Mouse (Mus musculus) lung, adult 2 months (tissue): Measurements from ENCODE around the gene Sqor. TPM values are rescaled to one million over a fixed set of nuclear protein-coding genes. Genes with fewer than 3 reads are reported as not detected.

ENCODE experiments used
- DNase-seq: peaks from one replicate; pipeline ENCODE4 v3.0.0; 2022
- H3K4me1 ChIP-seq: fragments of 200-500 bp; 2 replicates; pipeline ENCODE4 v1.6.1; 2011; ENCODE audit warnings: low read length; ENCODE audit not compliant: control insufficient read depth, insufficient read depth
- H3K4me3 ChIP-seq: fragments of 200-500 bp; replicated peaks from 2 replicates; pipeline ENCODE3; 2011; ENCODE audit warnings: low read depth, mild to moderate bottlenecking, control low read depth, low read length; ENCODE audit errors: extremely low read depth
- CTCF ChIP-seq: fragments of 200-500 bp; IDR thresholded peaks from 2 replicates; pipeline ENCODE4 v1.5.1; 2011; ENCODE audit warnings: mild to moderate bottlenecking, low read length, control low read depth; ENCODE audit not compliant: insufficient read depth
- POLR2A ChIP-seq: fragments of 200-500 bp; IDR thresholded peaks from 2 replicates; pipeline ENCODE4 v1.6.1; 2011; ENCODE audit warnings: low read depth, mild to moderate bottlenecking, control low read depth, low read length, borderline replicate concordance; ENCODE audit errors: extremely low read depth
- WGBS: fragments of 180-500 bp; shearing (Covaris S2); methylation state at CpG from one replicate; pipeline ENCODE4 v1.1.7; 2018; 5-methylcytosine and 5-hydroxymethylcytosine counted together
- polyA plus RNA-seq: library from polyadenylated mRNA; depleted of rRNA; stranded (reverse); fragments of >200 nt; gene quantifications from 2 replicates; pipeline ENCODE4 v1.2.3, GENCODE M21; 2012; rRNA removed

Sqor gene
- polyA plus RNA-seq, 1 experiment: 37.3 TPM

DNA sequence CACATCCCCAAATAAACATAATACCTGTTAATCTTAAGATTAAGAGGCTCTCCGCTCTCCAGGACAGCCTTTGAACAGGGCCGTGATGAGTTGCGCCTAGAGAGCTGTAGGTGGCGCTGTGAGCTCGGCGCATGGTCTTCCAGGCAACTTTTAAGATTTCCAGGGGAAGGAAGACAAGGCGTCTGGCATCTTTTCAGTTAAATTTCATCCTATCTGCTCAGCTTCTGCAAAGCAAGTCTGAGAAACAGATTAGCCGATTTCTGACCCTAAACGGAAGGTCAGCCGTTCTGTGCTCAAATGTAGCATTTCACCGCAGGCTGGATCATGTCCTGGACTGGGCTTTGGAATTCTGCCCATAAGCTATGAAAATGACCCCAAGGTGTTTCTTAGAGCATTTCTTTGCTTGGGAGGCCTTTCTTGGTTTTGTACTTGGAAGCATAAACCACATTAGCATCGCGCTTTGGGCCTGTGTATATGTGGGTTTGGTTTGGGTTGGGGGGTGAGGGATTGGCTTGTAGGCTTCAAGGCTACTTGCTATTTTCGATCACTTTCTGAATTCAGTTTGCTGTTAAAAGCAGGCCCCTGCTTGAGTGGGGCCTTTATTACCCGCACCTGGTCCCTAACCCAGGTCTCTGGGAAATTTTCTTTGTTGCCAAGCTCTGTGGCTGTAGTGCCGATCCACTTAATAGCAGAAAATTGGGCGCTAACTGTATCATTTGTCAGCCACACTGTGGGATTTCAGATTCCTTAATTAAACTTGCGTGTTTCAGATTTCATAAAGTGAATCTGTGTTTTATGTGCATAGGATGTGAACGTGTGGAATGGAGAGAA lies 60.6 kb downstream of the Sqor start:
- no peak overlapping the region for H3K4me3 ChIP-seq
- DNase-seq: peak; percentile 31
- TF ChIP-seq POLR2A: no peak
- TF ChIP-seq CTCF: peak; percentile 76
- 43% methylated on average over 19 of the region's 19 CpGs for WGBS
- H3K4me1 ChIP-seq: no peaks in the 10 kb centered on the region

GRCm38 (mm10) chr2:122826302-122826701 lies 61.3 kb downstream of the Sqor start:
- no peak for DNase-seq
- H3K4me1 ChIP-seq: no peaks in the 10 kb centered on the region
- 65% methylated on average over 3 of the region's 3 CpGs for WGBS
- no peak overlapping the region for H3K4me3 ChIP-seq
- TF ChIP-seq CTCF (no peak), POLR2A (no peak)

DNA sequence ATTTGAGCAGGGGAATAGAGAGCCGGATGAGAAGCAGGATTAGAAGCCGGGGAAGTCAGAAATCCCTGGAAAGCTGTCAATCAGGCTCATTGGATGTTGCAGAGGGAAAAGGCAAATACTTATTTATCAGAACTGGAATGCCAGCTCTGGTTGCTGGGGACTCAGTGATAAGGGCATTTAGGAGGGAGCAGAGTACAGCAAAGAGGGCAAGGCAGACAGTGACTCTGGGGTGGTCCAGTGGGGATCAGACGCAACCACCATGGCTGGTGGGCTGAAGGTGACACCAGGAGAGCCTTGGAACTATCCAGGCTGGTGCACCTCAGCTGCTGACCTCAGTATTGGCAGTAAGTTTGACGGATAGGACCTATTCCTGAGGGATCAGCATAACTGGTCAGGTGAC lies 89.6 kb downstream of the Sqor start:
- WGBS: 69% methylated on average over 4 of the region's 4 CpGs
- Histone ChIP-seq H3K4me1 (no peaks in the 10 kb centered on the region), H3K4me3 (no peak overlapping the region)
- TF ChIP-seq CTCF (no peak), POLR2A (no peak)
- DNase-seq: no peak

DNA sequence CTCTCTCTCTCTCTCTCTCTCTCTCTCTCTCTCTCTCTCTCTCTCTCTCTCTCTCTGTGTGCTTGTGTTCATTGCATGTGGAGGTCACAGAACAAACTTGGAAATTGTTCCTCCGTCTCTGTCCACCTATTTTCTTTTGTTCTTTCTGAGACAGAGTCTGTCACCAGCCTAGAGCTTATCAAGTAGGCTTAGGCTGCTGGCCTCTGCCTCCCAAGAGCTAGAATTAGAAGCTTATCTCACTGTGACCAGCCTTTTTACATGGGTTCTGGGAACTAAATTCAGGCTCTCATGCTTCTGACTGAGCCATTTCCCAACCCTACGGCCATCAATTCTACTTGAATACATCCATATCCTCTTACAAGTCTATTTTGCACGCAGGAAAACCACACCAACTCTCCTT lies 90.3 kb downstream of the Sqor start:
- WGBS: 79% methylated on average over 3 of the region's 3 CpGs
- no peak for DNase-seq
- Histone ChIP-seq H3K4me3 (no peak overlapping the region), H3K4me1 (no peaks in the 10 kb centered on the region)
- TF ChIP-seq POLR2A (no peak), CTCF (no peak)

Other genes with a start within 250 kb of the Sqor start
- gene Gatm, start 153.9 kb upstream of the Sqor start, polyA plus RNA-seq: 6.1 and 6.4 TPM in 2 replicates
- 0.32 and 0.53 TPM in 2 replicates for gene AA467197, start 128.3 kb upstream of the Sqor start, polyA plus RNA-seq
- gene Slc30a4, start 62.6 kb upstream of the Sqor start, polyA plus RNA-seq: 3.4 and 5.5 TPM in 2 replicates
- gene Bloc1s6, start 26.7 kb upstream of the Sqor start, polyA plus RNA-seq: 21.7 and 29.0 TPM in 2 replicates